ENCODE assay signal across 35 mouse cellular contexts in the genomic region with DNA sequence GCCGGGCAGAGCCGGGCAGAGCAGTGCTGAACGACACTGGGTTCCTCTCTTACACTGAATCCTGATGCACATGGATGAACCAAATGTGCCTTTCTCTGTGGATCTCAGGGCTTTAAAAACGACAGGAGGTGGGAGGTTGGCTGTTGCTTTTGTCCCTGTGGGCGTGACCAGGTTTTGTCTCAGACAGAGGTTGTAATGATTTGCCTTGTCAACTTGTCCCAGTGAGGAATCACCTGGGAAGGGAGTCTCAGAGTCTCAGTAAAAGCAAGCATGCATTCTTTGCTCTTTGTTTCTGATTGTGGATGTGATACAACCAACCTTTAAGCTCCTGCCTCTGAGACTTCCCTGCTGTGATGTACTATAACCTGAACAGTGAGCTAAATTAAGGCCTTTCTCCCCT. TPM values are rescaled to one million over a fixed set of nuclear protein-coding genes. Genes with fewer than 3 reads are reported as not detected.
"Had no signal": no experiment of that assay in that cellular context is flagged by ENCODE, and none has a peak within 500 bp of the region (broad histone marks: within the 10 kb centered on the region; RNA-seq: fewer than 3 reads in every experiment).

No protein-coding gene starts in this region.

- H3K27ac ChIP-seq: gastrocnemius, adult 2 months; hindbrain, embryonic 10.5 days; hindbrain, embryonic 12.5 days; hindbrain, embryonic 14.5 days; kidney, embryonic 15.5 days; kidney, postnatal 0 days; limb, embryonic 12.5 days; liver, embryonic 13.5 days; liver, embryonic 15.5 days had no signal

- H3K36me3 ChIP-seq: heart, embryonic 12.5 days; hindbrain, embryonic 10.5 days; hindbrain, embryonic 12.5 days; kidney, embryonic 15.5 days; limb, embryonic 12.5 days; liver, embryonic 13.5 days; liver, embryonic 15.5 days had no signal

- DNase-seq: gastrocnemius, postnatal 10 days; gastrocnemius, postnatal 25 days; heart, postnatal 10 days; heart, postnatal 4 days; kidney, adult 11 months; kidney, adult 2 months; kidney, adult 9 months; kidney, postnatal 36 days; layer of hippocampus, adult 9-11 months; layer of hippocampus, postnatal 36 days; liver; liver, embryonic 13.5 days; liver, postnatal 0 days had no signal

- H3K4me2 ChIP-seq: heart, embryonic 12.5 days; hindbrain, embryonic 12.5 days; hindbrain, embryonic 14.5 days; kidney, embryonic 15.5 days; limb, embryonic 12.5 days; liver, embryonic 11.5 days; liver, embryonic 13.5 days; liver, embryonic 15.5 days had no signal

- H3K9me3 ChIP-seq: heart, embryonic 12.5 days; hindbrain, embryonic 10.5 days; hindbrain, embryonic 12.5 days; kidney, embryonic 15.5 days; limb, embryonic 12.5 days; liver, embryonic 13.5 days; liver, embryonic 15.5 days had no signal

- H3K4me3 ChIP-seq: gastrocnemius, adult 2 months; heart, embryonic 12.5 days; hindbrain, embryonic 10.5 days; hindbrain, embryonic 12.5 days; kidney, embryonic 15.5 days; limb, embryonic 12.5 days; liver, embryonic 13.5 days; liver, embryonic 15.5 days had no signal

- H3K9ac ChIP-seq: heart, embryonic 12.5 days; hindbrain, embryonic 12.5 days; hindbrain, embryonic 14.5 days; kidney, embryonic 15.5 days; limb, embryonic 12.5 days; liver, embryonic 13.5 days; liver, embryonic 15.5 days; liver, postnatal 0 days had no signal

- ATAC-seq: hindbrain, embryonic 16.5 days; intestine, embryonic 16.5 days; liver, postnatal 0 days had no signal

RNA-seq across cellular contexts. Expression of a gene that starts 8.5 kb away (rescaled TPM):
- total RNA-seq: gastrocnemius, adult 2 months; gastrocnemius, postnatal 10 days; gastrocnemius, postnatal 25 days; gastrocnemius, postnatal 4 days; granulocyte monocyte progenitor cell, adult 5-6 weeks; layer of hippocampus, adult 18-20 months; layer of hippocampus, adult 8-10 months; layer of hippocampus, postnatal 14 days; layer of hippocampus, postnatal 36 days; left cerebral cortex, adult 18-20 months; left cerebral cortex, adult 8-10 months; left cerebral cortex, postnatal 14 days; left cerebral cortex, postnatal 36 days had no signal
- polyA plus RNA-seq: frontal cortex, adult 2 months; hindbrain, embryonic 14.5 days; hindbrain, embryonic 16.5 days had no signal

RNA-seq across cellular contexts. Expression of a gene that starts 42.8 kb away (rescaled TPM):
- total RNA-seq: gastrocnemius, postnatal 10 days; gastrocnemius, postnatal 4 days; granulocyte monocyte progenitor cell, adult 5-6 weeks; heart, postnatal 4 days had no signal

RNA-seq across cellular contexts. Expression of a gene that starts 45.3 kb away (rescaled TPM):
- total RNA-seq: granulocyte monocyte progenitor cell, adult 5-6 weeks had no signal
